Mouse (Mus musculus) erythroblast, embryonic 14.5 days (primary cell): ENCODE data around the gene Myo18b.

Source experiments
- GATA1 ChIP-seq: IDR thresholded peaks from 2 replicates; pipeline ENCODE4 v1.6.1; 2012; ENCODE audit warnings: low read length, inconsistent platforms, mixed read lengths
- TAL1 ChIP-seq: IDR thresholded peaks from 3 replicates; pipeline ENCODE4 v1.6.1; 2012; ENCODE audit warnings: low read length, inconsistent platforms, mixed read lengths

GRCm38 (mm10) chr5:112931901-112932300, 35.7 kb upstream of the Myo18b start:
- TF ChIP-seq GATA1: no peak
- no peak for TF ChIP-seq TAL1
